Mouse (Mus musculus): ENCODE measurements around the gene Lrp4. TPM values are rescaled to one million over a fixed set of nuclear protein-coding genes. Genes with fewer than 3 reads are reported as not detected.

Gene Lrp4
- total RNA-seq (2014; fragmentation: Nextera tagmentation) (2.6 and 2.8 TPM in 2 replicates), total RNA-seq (2017) (5.2 and 5.4 TPM in 2 replicates)

GRCm38 (mm10) chr2:91457259-91457655 lies at the start of gene Lrp4:
Lrp4 (plus strand) TSS chr2:91457511.
- ATAC-seq (replicated peaks; ENCODE audit: poor library complexity, severe bottlenecking) = 0 out of 2 replicates have a peak, but pooled peaks have one; percentile 3

GRCm38 (mm10) chr2:91408031-91408430 lies 49.3 kb upstream of the Lrp4 start:
- ATAC-seq (replicated peaks; ENCODE audit: poor library complexity, severe bottlenecking) = no peak

DNA sequence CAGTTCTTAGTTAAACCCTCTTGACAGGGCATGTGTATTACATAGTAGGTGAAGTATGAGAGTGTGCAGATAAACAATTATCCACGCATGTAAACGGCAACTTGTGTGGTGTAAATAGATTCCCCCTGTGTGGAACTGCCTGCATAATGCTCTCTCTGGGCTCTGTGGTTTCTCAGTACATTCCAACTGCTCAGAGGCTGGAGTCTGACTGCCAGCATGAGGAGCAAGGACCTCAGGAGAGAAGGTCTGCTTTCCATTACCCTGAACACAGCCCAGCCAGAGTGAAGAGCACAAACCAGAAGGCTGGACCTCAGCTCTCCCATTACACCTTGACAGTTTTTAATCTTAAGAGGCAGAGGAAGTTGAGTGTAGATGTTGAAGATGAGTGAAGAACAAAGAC lies 45.8 kb upstream of the Lrp4 start:
- ATAC-seq (replicated peaks; ENCODE audit: poor library complexity, severe bottlenecking) = no peak

DNA sequence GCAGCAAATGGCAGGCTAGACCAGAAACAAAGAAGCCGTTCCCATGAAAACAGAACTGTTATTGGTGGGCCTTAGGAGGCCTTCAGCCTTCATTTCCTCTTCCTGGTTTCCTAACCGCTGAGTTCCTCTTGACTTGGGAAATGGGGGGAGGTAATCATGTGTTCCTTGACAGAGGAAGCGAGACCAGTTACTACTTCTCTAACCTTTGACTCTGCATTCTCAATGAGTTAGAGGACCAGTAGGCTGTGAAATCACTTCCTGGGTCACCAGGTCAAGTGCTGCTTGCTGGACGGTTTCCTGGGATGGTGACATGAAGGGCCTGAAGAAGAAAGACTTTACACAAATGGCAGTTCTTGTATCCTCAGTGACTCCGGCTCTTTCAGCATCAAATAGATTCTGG lies 45.0 kb upstream of the Lrp4 start:
- ATAC-seq (replicated peaks; ENCODE audit: poor library complexity, severe bottlenecking) = peak; percentile 100

GRCm38 (mm10) chr2:91413811-91414210 lies 43.5 kb upstream of the Lrp4 start:
- no peak for ATAC-seq (replicated peaks; ENCODE audit: poor library complexity, severe bottlenecking)

- ATAC-seq (replicated peaks; ENCODE audit: poor library complexity, severe bottlenecking) = no peak
Measured at GRCm38 (mm10) chr2:91421641-91422040, 35.7 kb upstream of the Lrp4 start.

- no peak for ATAC-seq (replicated peaks; ENCODE audit: poor library complexity, severe bottlenecking)
Measured at GRCm38 (mm10) chr2:91424061-91424720, 33.1 kb upstream of the Lrp4 start.

- ATAC-seq (replicated peaks; ENCODE audit: poor library complexity, severe bottlenecking) = no peak
Measured at GRCm38 (mm10) chr2:91426321-91426720, 31.0 kb upstream of the Lrp4 start.

DNA sequence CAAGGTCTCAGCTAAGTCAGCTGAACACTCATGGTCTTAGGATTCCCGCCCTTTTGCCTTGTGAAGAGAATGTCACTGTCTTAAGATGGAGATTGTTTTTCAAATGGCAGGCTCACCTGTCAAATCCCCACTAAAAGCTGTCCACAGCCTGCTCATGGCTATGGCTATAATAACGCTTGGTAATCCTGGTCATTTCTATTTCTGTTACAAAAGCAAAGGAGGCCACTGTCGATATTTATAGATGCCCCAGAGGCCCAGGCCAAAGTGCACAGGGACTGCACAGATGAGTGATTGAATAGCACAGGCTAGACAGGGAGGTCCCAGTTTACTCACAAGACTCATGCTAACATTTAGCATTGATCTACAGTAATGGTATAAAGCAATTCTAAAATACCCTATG lies 28.2 kb upstream of the Lrp4 start:
- no peak for ATAC-seq (replicated peaks; ENCODE audit: poor library complexity, severe bottlenecking)

- no peak for ATAC-seq (replicated peaks; ENCODE audit: poor library complexity, severe bottlenecking)
Measured at GRCm38 (mm10) chr2:91429915-91430599, 27.3 kb upstream of the Lrp4 start.

DNA sequence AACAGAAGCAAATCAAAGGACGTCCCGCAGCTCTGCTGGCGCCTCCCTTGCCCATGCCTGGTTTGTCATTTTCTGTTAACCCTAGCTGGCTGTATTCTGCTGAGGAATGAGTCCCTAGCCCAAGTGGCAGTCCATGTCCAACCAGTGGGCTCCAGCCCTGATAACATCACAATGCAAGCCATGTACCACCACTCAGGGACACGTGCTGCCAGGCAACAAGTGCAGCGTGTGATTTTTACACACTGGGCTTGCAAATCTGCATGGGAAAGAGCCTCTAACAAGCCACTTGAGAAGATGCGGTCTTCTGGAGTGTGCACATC lies 26.8 kb upstream of the Lrp4 start:
- ATAC-seq (replicated peaks; ENCODE audit: poor library complexity, severe bottlenecking) = no peak

GRCm38 (mm10) chr2:91436713-91437112 lies 20.6 kb upstream of the Lrp4 start:
- no peak for ATAC-seq (replicated peaks; ENCODE audit: poor library complexity, severe bottlenecking)

GRCm38 (mm10) chr2:91437116-91437815 lies 20.0 kb upstream of the Lrp4 start:
- no peak for ATAC-seq (replicated peaks; ENCODE audit: poor library complexity, severe bottlenecking)

DNA sequence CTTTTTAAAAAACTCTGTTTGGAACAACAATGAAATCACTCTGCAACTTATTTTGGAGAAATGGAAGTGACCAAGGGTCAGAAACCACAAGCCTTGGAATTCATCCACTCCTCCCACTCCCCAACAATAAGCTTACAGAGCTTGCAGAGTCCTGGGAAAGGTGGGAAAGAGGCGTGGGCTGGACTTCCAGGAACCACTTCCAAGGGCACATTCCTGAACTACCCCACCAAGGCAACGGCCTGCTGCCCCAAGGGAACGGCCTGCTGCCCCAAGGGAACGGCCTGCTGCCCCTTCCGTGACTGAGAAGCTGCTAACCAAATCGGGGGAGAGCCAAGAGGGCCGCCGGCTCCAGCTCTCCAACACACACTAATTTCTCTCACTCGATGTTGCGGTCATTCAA lies 18.0 kb upstream of the Lrp4 start:
- no peak for ATAC-seq (replicated peaks; ENCODE audit: poor library complexity, severe bottlenecking)

- no peak for ATAC-seq (replicated peaks; ENCODE audit: poor library complexity, severe bottlenecking)
Measured at GRCm38 (mm10) chr2:91439876-91440275, 17.4 kb upstream of the Lrp4 start.

GRCm38 (mm10) chr2:91440686-91441085 lies 16.6 kb upstream of the Lrp4 start:
- ATAC-seq (replicated peaks; ENCODE audit: poor library complexity, severe bottlenecking) = no peak

DNA sequence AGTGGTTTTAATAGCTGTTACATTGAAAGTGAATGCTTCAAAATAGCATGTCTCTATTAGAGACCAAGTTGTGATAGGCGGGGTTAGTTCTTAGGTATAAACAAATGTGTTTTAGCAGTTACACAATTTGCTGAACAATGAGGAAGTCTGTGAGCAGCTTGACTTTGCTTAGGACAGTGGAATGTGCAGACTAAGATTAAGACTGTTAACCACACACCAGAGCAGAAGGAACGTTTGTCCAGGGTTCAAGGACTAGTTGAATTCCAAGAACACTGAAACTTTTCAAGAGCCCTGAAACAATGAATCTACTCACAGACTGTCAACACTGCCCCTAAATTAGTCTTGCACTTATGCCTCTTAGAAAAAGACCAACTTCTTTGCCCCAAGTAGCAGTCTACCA lies 15.6 kb upstream of the Lrp4 start:
- peak; percentile 47 for ATAC-seq (replicated peaks; ENCODE audit: poor library complexity, severe bottlenecking)

DNA sequence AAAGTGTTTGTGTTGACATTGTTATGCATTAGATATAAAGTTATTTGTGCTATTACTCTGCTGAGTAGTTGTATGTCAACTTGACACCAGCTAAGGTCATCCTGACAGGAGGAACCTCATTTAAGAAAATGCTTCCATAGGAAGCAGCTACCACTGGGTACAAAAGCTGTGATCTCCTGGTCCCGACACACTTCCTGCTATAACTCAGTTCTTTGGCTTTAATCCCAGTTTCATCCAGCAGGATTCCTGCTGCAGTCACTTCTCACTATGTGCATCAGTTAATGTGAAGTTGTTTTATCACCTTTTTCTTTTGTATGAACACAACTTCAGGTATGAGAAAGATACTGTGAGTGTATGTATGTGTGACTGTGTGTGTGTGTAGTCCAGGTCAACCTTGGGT lies 15.1 kb upstream of the Lrp4 start:
- ATAC-seq (replicated peaks; ENCODE audit: poor library complexity, severe bottlenecking) = no peak

- peak; percentile 100 for ATAC-seq (replicated peaks; ENCODE audit: poor library complexity, severe bottlenecking)
Measured at GRCm38 (mm10) chr2:91444286-91444892, 12.9 kb upstream of the Lrp4 start, which contains the start of gene 1110051M20Rik. 1110051M20Rik (minus strand) TSS chr2:91444704.

DNA sequence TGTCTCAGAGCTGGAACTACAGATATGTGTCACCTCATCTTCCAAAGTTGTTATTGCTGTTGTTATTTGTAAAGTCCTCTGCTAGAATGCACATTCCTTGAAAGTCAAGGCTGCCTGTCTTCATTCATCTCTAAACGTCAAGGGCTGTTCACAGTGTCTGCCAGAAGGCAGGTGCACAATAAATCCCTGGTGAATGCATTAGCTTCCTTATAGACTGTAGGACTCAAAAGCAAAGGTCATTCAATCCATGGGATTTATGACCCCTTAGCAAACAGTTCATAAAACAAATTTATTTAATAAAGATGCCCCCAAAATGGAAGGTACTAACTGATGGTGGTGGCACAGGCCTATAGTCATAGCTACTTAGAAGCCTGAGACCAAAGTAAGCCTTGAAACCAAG lies 7.6 kb upstream of the Lrp4 start:
- ATAC-seq (replicated peaks; ENCODE audit: poor library complexity, severe bottlenecking) = no peak

DNA sequence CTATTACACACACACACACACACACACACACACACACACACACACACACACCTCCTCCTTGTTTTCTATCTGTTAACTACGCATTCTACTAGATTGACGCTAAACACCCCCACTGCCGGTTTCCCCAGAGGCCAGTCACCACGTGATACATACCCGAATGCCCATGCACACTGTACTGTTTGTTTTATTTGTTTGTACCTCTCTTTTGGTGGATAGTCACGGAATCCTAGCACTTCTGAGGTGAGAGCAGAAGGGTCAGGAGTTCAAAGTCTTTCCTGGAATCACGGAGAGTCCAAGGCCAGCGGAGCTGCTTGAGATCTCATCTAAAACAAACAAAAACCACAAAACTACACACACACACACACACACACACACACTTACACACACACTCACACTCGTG lies 7.0 kb upstream of the Lrp4 start:
- ATAC-seq (replicated peaks; ENCODE audit: poor library complexity, severe bottlenecking) = no peak
